Mouse (Mus musculus): ENCODE results near the gene Klhl5. TPM values are rescaled to one million over a fixed set of nuclear protein-coding genes. Genes with fewer than 3 reads are reported as not detected.

The Klhl5 gene
- polyA plus RNA-seq, 1 experiment from 2014 or later = 53.4 TPM

GRCm38 (mm10) chr5:65130528-65131210, 23.3 kb downstream of the Klhl5 start:
- Histone ChIP-seq H3K4me2 (peak overlapping the region; percentile 72), H3K27me3 (no peaks in the 10 kb centered on the region), H3K27ac (peak overlapping the region; percentile 89), H3K4me1 (peaks cover 36% of the 10 kb centered on the region), H3K9me3 (replicated peaks) (no peaks in the 10 kb centered on the region), H3K9ac (peak overlapping the region; percentile 86), H3K36me3 (ENCODE audit: poor library complexity, severe bottlenecking) (no peaks in the 10 kb centered on the region), H3K4me3 (peak overlapping the region; percentile 68)
- WGBS = under 1% methylated on average over 12 of the region's 12 CpGs
- ATAC-seq = peak; percentile 95

GRCm38 (mm10) chr5:65131211-65131879, 24.0 kb downstream of the Klhl5 start:
- 2% methylated on average over 20 of the region's 20 CpGs for WGBS
- Histone ChIP-seq H3K36me3 (ENCODE audit: poor library complexity, severe bottlenecking) (no peaks in the 10 kb centered on the region), H3K9ac (peak overlapping the region; percentile 86), H3K4me1 (peaks cover 43% of the 10 kb centered on the region), H3K27ac (peak overlapping the region; percentile 89), H3K27me3 (no peaks in the 10 kb centered on the region), H3K9me3 (replicated peaks) (no peaks in the 10 kb centered on the region), H3K4me3 (peak overlapping the region; percentile 68), H3K4me2 (peak overlapping the region; percentile 72)
- ATAC-seq = peak; percentile 50

- peak overlapping the region; percentile 12 for H3K4me2 ChIP-seq
- H3K27me3 ChIP-seq = no peaks in the 10 kb centered on the region
- no peak overlapping the region for H3K4me3 ChIP-seq
- H3K9me3 ChIP-seq (replicated peaks) = no peaks in the 10 kb centered on the region
- H3K9ac ChIP-seq = no peak overlapping the region
- 85% methylated on average over 7 of the region's 7 CpGs for WGBS
- no peak for ATAC-seq
- H3K36me3 ChIP-seq (ENCODE audit: poor library complexity, severe bottlenecking) = peaks cover under 1% of the 10 kb centered on the region; the same call in 1 of the 2 replicates
- peaks cover 20% of the 10 kb centered on the region for H3K4me1 ChIP-seq
- H3K27ac ChIP-seq = no peak overlapping the region
Measured at GRCm38 (mm10) chr5:65136159-65136558, 28.8 kb downstream of the Klhl5 start.

- no peak overlapping the region for H3K27ac ChIP-seq
- 0 out of 2 replicates have a peak, but pooled peaks have one; percentile 55 for ATAC-seq
- H3K9ac ChIP-seq = no peak overlapping the region
- no peak overlapping the region for H3K4me3 ChIP-seq
- peaks cover 10% of the 10 kb centered on the region for H3K36me3 ChIP-seq (ENCODE audit: poor library complexity, severe bottlenecking)
- no peaks in the 10 kb centered on the region for H3K9me3 ChIP-seq (replicated peaks)
- H3K4me1 ChIP-seq = peaks cover 20% of the 10 kb centered on the region
- H3K4me2 ChIP-seq = no peak overlapping the region
- 82% methylated on average over 6 of the region's 6 CpGs for WGBS
- no peaks in the 10 kb centered on the region for H3K27me3 ChIP-seq
Measured at GRCm38 (mm10) chr5:65137073-65137472, 29.7 kb downstream of the Klhl5 start.

DNA sequence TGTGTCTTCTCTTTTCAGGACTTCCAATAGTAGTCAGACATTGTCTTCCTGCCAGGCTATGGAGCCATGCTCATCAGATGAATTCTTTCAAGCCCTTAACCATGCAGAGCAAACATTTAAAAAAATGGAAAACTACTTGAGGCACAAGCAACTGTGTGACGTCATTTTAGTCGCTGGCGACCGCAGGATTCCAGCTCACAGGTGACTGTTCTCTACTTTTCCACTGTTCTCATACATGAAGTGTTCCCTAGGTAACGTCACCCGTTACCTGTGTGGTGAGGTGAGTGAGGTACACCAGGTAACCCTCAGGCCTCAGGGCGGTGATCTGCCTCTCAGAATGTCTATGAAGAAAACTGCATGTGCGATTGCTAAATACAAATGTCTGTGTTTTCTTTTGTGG, 33.9 kb downstream of the Klhl5 start:
- Histone ChIP-seq H3K4me1 (peaks cover 3% of the 10 kb centered on the region), H3K36me3 (ENCODE audit: poor library complexity, severe bottlenecking) (peaks cover 41% of the 10 kb centered on the region), H3K9me3 (replicated peaks) (no peaks in the 10 kb centered on the region), H3K27me3 (no peaks in the 10 kb centered on the region), H3K27ac (no peak overlapping the region), H3K4me2 (no peak overlapping the region), H3K9ac (no peak overlapping the region), H3K4me3 (no peak overlapping the region)
- WGBS = 93% methylated on average over 8 of the region's 8 CpGs
- no peak for ATAC-seq

- no peaks in the 10 kb centered on the region for H3K4me1 ChIP-seq
- H3K4me3 ChIP-seq = no peak overlapping the region
- H3K27me3 ChIP-seq = no peaks in the 10 kb centered on the region
- 85% methylated on average over 6 of the region's 6 CpGs for WGBS
- no peaks in the 10 kb centered on the region for H3K9me3 ChIP-seq (replicated peaks)
- no peak overlapping the region for H3K9ac ChIP-seq
- no peak for ATAC-seq
- no peak overlapping the region for H3K4me2 ChIP-seq
- H3K36me3 ChIP-seq (ENCODE audit: poor library complexity, severe bottlenecking) = peaks cover 47% of the 10 kb centered on the region
- H3K27ac ChIP-seq = no peak overlapping the region
Measured at GRCm38 (mm10) chr5:65142247-65142646, 34.9 kb downstream of the Klhl5 start.

DNA sequence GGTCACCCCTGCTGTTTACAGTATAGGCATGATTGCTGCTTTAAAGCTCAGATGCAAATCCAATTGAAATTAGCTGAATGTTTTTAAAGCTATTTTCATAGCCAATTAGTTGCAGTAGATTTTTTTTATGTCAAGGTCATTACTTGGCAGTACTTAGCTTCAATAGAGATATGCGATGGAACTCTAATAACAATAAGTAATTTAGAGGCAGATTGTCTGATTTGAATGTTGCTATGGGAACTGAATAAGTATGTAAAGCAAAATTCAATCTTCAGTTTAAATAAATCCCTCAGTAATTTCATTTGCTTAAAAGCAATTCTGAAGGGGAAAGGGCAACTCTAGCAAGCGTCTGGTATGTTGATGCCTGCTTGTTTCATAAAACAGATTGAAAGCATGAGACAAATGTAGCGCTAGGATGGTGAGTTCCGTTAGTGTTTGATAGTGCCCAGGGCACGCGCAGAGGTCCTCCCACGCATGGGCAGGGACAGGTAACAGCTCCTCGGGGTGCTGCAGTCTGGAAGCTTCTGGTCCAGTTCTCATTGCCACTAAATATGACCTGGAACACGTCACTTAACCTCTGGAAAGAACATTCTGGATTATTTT, 38.3 kb downstream of the Klhl5 start:
- Histone ChIP-seq H3K9me3 (replicated peaks) (no peaks in the 10 kb centered on the region), H3K4me1 (no peaks in the 10 kb centered on the region), H3K27me3 (no peaks in the 10 kb centered on the region), H3K36me3 (ENCODE audit: poor library complexity, severe bottlenecking) (peaks cover 80% of the 10 kb centered on the region), H3K4me3 (no peak overlapping the region), H3K9ac (no peak overlapping the region), H3K4me2 (no peak overlapping the region), H3K27ac (0 out of 2 replicates have a peak overlapping the region, but pooled peaks have one; percentile 3)
- 0 out of 2 replicates have a peak, but pooled peaks have one; percentile 38 for ATAC-seq
- WGBS = 78% methylated on average over 9 of the region's 9 CpGs

GRCm38 (mm10) chr5:65146749-65147148, 39.4 kb downstream of the Klhl5 start:
- Histone ChIP-seq H3K27ac (no peak overlapping the region), H3K4me3 (no peak overlapping the region), H3K27me3 (no peaks in the 10 kb centered on the region), H3K4me1 (no peaks in the 10 kb centered on the region), H3K36me3 (ENCODE audit: poor library complexity, severe bottlenecking) (peaks cover 85% of the 10 kb centered on the region), H3K9me3 (replicated peaks) (no peaks in the 10 kb centered on the region), H3K4me2 (no peak overlapping the region), H3K9ac (no peak overlapping the region)
- WGBS = 88% methylated on average over 6 of the region's 6 CpGs
- ATAC-seq = no peak

DNA sequence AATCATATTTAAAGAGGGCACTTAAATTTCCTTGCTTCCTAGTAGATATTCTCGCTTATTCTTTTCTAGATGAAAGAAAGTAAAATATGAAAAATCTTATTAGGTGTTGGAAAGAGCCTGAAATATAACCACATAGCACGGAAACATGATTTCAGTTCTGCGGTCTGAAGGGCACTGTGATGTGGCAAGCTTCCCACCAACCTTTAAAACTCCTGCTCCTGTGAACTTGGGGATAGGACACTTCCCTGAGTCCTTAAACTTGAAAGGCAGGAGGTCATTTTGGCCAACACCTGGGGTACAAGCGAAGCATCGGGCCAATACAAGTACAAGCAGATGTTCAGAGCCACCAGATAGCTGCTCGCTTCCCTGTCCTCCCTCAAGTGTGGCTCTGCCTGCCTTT, 42.4 kb downstream of the Klhl5 start:
- Histone ChIP-seq H3K4me1 (no peaks in the 10 kb centered on the region), H3K9ac (no peak overlapping the region), H3K4me2 (no peak overlapping the region), H3K9me3 (replicated peaks) (no peaks in the 10 kb centered on the region), H3K4me3 (no peak overlapping the region), H3K27ac (no peak overlapping the region), H3K27me3 (no peaks in the 10 kb centered on the region), H3K36me3 (ENCODE audit: poor library complexity, severe bottlenecking) (peaks cover 83% of the 10 kb centered on the region)
- ATAC-seq = no peak
- WGBS = 94% methylated on average over 6 of the region's 6 CpGs

DNA sequence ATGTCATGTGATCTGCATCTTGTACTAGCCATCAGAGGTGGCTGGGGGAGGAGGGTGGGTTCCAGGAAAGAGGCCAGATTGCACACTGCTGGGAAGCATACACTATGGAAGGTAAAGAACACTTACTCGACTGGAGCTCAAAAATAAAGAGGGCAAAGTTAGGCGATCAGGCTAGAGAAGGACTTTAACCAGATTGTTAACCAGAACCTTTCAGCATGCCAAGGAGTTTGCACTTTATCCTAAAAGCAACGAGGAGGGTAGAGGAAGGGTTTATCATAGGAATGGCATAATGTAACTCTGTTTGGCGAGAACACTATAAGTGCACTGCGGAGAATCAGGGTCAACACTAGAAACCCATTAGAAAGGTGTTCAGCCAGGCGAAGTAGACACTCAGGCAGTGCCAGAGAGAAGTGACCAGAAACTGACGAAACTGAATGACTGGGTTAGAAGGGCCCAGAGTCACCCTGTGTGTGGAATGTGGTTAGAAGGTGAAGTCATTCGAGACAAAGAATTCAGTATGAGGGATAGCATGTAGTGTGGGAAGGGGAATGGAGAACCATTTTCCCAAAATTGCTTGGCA, 43.1 kb downstream of the Klhl5 start:
- WGBS = 93% methylated on average over 8 of the region's 8 CpGs

DNA sequence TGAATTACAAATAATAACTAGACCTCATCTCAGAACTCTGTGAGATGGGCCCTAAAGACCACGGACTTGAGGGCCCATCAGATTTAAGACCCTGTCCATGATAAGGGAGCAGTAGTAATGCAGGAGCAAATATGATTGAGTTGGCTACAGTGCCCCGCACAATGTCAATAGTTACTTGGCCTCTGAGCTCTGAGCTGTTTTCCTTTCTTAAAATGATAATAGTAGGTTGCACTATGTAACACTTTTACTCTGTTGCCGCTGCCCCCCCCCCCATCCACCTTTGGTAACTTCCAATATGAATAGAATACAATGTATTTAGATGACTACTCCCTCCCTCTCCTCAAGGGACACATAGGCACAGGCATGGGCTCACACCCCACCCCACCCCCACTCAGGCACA, 43.9 kb downstream of the Klhl5 start:
- Histone ChIP-seq H3K9me3 (replicated peaks) (no peaks in the 10 kb centered on the region), H3K9ac (no peak overlapping the region), H3K27me3 (no peaks in the 10 kb centered on the region), H3K4me2 (no peak overlapping the region), H3K4me1 (no peaks in the 10 kb centered on the region), H3K27ac (no peak overlapping the region), H3K36me3 (ENCODE audit: poor library complexity, severe bottlenecking) (peaks cover 81% of the 10 kb centered on the region), H3K4me3 (no peak overlapping the region)
- 95% methylated on average over 3 of the region's 3 CpGs for WGBS
- no peak for ATAC-seq

More for the DNA sequence above, 43.1 kb downstream of the Klhl5 start:
- ATAC-seq = no peak
- H3K4me2 ChIP-seq = no peak overlapping the region
- H3K27ac ChIP-seq = no peak overlapping the region
- H3K4me3 ChIP-seq = no peak overlapping the region
- H3K9ac ChIP-seq = no peak overlapping the region
- H3K27me3 ChIP-seq = no peaks in the 10 kb centered on the region
- H3K9me3 ChIP-seq (replicated peaks) = no peaks in the 10 kb centered on the region
- no peaks in the 10 kb centered on the region for H3K4me1 ChIP-seq
- peaks cover 79% of the 10 kb centered on the region for H3K36me3 ChIP-seq (ENCODE audit: poor library complexity, severe bottlenecking)

DNA sequence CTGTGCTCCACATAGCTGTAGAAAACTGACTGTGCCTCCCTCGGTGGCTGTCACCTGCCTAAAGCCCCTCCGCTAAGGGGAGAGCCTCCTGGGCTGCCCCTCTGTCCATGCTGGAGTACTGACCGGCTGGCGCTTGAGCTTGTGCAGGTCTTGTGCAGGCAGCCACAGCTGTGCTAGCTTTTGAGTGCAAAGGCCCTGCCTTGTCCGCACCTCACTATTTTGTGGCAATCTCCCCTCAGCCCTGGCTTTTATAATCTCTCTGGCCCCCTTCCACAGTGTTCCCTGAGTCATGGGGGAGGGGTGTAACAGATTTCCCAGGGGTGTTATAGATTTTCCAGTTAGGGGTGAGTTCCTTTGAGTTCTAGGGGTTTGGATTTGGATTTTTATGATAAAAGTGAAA, 44.4 kb downstream of the Klhl5 start:
- Histone ChIP-seq H3K4me1 (no peaks in the 10 kb centered on the region), H3K27me3 (no peaks in the 10 kb centered on the region), H3K4me3 (no peak overlapping the region), H3K36me3 (ENCODE audit: poor library complexity, severe bottlenecking) (peaks cover 81% of the 10 kb centered on the region), H3K27ac (no peak overlapping the region), H3K9ac (no peak overlapping the region), H3K9me3 (replicated peaks) (no peaks in the 10 kb centered on the region), H3K4me2 (no peak overlapping the region)
- no peak for ATAC-seq
- 76% methylated on average over 5 of the region's 5 CpGs for WGBS

Data from forebrain, embryonic 13.5 days (tissue).